Mouse (Mus musculus) G1E (cell line): ENCODE measurements around the gene Ccm2l. TPM values are rescaled to one million over a fixed set of nuclear protein-coding genes. Genes with fewer than 3 reads are reported as not detected.

Source experiments
- ATAC-seq: 2 replicates; pipeline ENCODE4 v1.8.0; 2016; ENCODE audit warnings: mild to moderate bottlenecking; ENCODE audit not compliant: insufficient number of reproducible peaks, poor library complexity, low FRiP score, severe bottlenecking; ENCODE audit errors: extremely low read depth
- DNase-seq: peaks from one replicate; pipeline ENCODE4 v3.0.0; 2012; ENCODE audit warnings: low spot score
- H3K27me3 ChIP-seq: 2 replicates; pipeline ENCODE4 v1.6.1; 2012; ENCODE audit warnings: mild to moderate bottlenecking, low read length, inconsistent platforms; ENCODE audit not compliant: insufficient read depth
- H3K36me3 ChIP-seq: replicated peaks from 2 replicates; pipeline ENCODE3; 2012; ENCODE audit warnings: mild to moderate bottlenecking, inconsistent platforms
- H3K4me1 ChIP-seq: 2 replicates; pipeline ENCODE4 v1.6.1; 2012; ENCODE audit warnings: low read depth, low read length, inconsistent platforms, mixed read lengths; ENCODE audit not compliant: insufficient read depth
- H3K4me3 ChIP-seq: 2 replicates; pipeline ENCODE4 v1.5.1; 2012; ENCODE audit warnings: low read depth, mild to moderate bottlenecking, inconsistent platforms, low read length, moderate library complexity, mixed read lengths
- H3K9me3 ChIP-seq: replicated peaks from 2 replicates; pipeline ENCODE4 v1.6.1; 2012; ENCODE audit warnings: inconsistent platforms
- CTCF ChIP-seq: IDR thresholded peaks from 2 replicates; pipeline ENCODE4 v1.5.1; 2012; ENCODE audit warnings: low read depth, low read length, inconsistent platforms, mixed read lengths
- GATA1 ChIP-seq: IDR thresholded peaks from 2 replicates; pipeline ENCODE4 v1.6.1; 2012; ENCODE audit warnings: borderline replicate concordance, low read length, inconsistent platforms, mixed read lengths
- GATA2 ChIP-seq: IDR thresholded peaks from 2 replicates; pipeline ENCODE4 v1.6.1; 2012; ENCODE audit warnings: low read depth, low read length, inconsistent platforms, borderline replicate concordance
- POLR2AphosphoS5 ChIP-seq: IDR thresholded peaks from 2 replicates; pipeline ENCODE4 v1.6.1; 2012; ENCODE audit warnings: low read depth, low read length, inconsistent platforms; ENCODE audit not compliant: insufficient replicate concordance
- TAL1 ChIP-seq: conservative IDR thresholded peaks from 2 replicates; pipeline ENCODE4 v1.6.1; 2012; ENCODE audit warnings: low read depth, low read length, inconsistent platforms, mixed read lengths
- polyA plus RNA-seq: library from polyadenylated mRNA; stranded (reverse); fragments of >175 nt; gene quantifications from 2 replicates; pipeline ENCODE4 v1.2.3, GENCODE M21; 2012
- total RNA-seq, 2 experiments: library from RNA; stranded (forward) in 1 of 2; stranded (reverse) in 1 of 2; fragments of 200-1000 nt in 1 of 2; fragments of >200 nt in 1 of 2; fragmentation: Nextera tagmentation in 1 of 2; gene quantifications; 2 replicates each; pipeline ENCODE4 v1.2.3; 2014 to 2017

Gene Ccm2l
- total and polyA plus RNA-seq, 3 experiments, result 0.11 TPM; not detected in 2

DNA sequence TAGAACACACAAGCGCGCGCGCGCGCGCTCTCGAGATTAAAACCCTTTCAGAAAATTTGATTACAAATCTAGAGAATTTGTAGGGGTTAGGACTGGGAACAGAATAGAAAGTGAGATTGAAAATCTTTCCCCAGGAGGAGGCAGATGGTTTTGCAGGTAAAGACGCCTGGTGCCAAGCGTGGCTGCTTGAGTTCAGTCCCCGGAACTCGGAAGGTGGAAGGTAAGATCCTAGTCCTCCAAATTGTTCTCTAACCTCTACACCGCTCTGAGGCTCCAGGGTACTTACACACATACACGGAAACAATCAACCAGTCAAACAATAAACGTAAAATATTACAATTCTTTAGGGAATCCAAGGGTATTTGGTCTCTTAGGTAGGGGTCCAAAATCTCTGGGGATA is 42.0 kb downstream of the Ccm2l start:
- ATAC-seq (no peak), DNase-seq (no peak)
- Histone ChIP-seq H3K4me1 (no peaks in the 10 kb centered on the region), H3K27me3 (peaks cover 39% of the 10 kb centered on the region), H3K36me3 (no peaks in the 10 kb centered on the region), H3K4me3 (no peak overlapping the region), H3K9me3 (no peaks in the 10 kb centered on the region)
- no peak for TF ChIP-seq GATA1
- no peak for TF ChIP-seq TAL1
- no peak for TF ChIP-seq GATA2
- no peak for TF ChIP-seq CTCF
- no peak for TF ChIP-seq POLR2AphosphoS5

DNA sequence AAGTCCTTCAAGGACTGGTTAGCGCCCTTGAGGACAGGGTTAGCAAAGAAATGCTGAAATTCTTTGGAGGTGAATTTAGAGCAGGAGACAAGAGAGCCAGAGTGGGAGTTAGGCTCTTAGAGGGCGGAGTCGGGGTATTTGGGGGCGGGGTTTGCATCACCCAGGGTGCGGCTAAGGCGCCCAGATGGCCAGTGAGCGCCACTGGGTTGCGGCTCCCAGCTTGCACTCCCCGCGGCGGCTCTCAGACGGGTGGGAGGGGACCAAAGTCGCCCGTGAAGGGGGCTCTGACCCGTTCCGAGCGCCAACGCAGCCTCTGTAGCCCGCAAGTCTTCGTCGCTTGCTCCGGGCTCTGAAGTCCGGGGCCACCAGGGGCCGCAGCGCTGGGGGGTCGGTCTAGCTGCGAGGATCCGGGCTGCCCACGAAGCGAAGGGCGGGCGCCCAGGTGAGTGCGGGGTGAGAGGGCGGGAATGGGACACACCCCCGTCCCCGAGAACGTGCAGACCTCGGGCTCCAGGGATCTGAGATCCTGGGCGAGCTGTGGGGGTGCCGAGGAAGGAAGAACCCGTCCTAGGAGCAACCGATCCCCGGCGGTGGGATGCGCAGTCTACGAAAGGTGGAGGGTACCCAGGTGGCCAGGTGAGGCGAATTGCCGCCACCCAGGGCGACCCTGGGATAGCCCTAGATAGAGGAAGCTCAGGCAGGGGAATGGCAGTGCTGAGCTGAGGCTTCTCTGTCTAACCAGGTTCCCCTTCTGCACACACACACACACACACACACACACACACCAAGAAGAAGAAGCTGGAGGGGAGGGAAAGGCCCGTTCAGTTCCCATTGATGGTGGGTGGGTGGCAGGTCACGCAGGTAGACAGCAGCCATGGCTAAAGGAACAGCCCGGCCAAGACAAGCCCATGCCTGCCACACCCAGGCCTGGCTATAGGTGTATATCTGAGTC is 42.8 kb downstream of the Ccm2l start, which contains the start of gene Hck:
Hck (plus strand) TSS at position 156 of the 952 bp plus-strand sequence.
- DNase-seq (no peak), ATAC-seq (no peak)
- Histone ChIP-seq H3K36me3 (no peaks in the 10 kb centered on the region), H3K9me3 (no peaks in the 10 kb centered on the region), H3K4me1 (no peaks in the 10 kb centered on the region), H3K4me3 (no peak within 1 kb of the TSS; the same call in 1 of the 2 replicates), H3K27me3 (peaks cover 41% of the 10 kb centered on the region)
- TF ChIP-seq GATA2 (no peak), TAL1 (no peak), GATA1 (no peak), CTCF (no peak), POLR2AphosphoS5 (no peak)

DNA sequence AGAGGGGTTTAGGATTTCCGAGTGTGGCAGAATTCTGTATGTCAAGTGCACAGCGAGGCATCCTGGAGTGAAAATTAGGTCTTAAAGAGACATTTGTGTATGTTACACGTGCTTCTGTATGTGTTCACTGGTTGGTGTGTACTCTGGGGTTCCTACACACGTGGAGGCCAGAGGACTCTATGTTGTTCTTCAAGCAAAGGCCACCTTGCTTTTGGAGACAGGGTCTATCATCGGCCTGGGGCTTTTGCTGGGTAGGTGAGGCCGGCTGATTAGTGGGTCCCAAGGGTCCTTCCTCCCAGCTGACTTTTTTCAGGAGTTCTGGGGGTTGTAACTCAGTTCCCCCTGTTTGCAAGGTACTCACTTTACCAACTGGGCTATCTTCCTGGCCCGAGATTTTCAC is 43.8 kb downstream of the Ccm2l start:
- Histone ChIP-seq H3K4me1 (no peaks in the 10 kb centered on the region), H3K27me3 (peaks cover 44% of the 10 kb centered on the region), H3K9me3 (no peaks in the 10 kb centered on the region), H3K36me3 (no peaks in the 10 kb centered on the region), H3K4me3 (no peak overlapping the region)
- DNase-seq (no peak), ATAC-seq (no peak)
- TF ChIP-seq GATA1 (no peak), POLR2AphosphoS5 (no peak), CTCF (no peak), TAL1 (no peak), GATA2 (no peak)

DNA sequence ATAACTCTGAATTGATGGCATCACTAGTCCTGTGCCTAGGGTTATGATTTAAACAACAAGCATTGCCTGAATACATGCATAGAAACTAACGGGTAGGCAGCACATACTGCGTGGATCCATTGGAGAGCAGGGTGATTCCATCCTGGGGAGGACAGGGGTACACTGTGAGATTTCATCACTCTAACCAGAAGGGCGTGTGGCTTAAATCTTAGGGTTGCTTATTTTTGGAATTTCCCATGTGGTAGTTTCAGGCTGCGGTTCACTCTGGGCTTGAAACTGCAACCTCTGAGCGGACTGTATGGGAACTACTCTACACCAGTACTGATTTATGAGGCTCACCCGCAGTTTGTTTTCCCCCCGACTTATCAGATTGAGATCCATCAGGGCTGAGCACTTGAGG is 45.5 kb downstream of the Ccm2l start:
- DNase-seq, result no peak
- TF ChIP-seq GATA1 (no peak), TAL1 (no peak), GATA2 (no peak), CTCF (no peak), POLR2AphosphoS5 (no peak)
- Histone ChIP-seq H3K4me1 (no peaks in the 10 kb centered on the region), H3K9me3 (no peaks in the 10 kb centered on the region), H3K4me3 (no peak overlapping the region), H3K27me3 (peaks cover 48% of the 10 kb centered on the region), H3K36me3 (no peaks in the 10 kb centered on the region)
- ATAC-seq, result no peak

DNA sequence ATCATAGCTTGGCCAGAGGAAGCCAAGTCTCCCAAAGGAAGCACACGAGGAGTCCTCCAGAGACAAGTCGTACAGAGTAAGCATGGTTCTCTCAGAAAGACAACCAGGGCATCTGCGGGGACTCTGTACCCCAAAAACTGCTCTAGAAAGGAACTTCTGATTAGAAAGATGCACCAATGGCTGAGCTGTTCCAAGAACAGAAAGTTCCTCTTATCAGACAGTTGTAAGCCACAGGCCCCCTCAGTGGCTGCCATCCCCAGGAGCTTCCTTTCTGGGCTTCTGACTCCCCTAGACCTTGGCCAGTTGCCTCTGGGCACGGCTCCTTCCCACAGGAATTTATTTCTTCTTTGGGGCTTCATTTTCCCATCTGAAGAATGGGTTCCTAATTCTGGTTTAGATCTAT is 49.9 kb downstream of the Ccm2l start:
- ATAC-seq (no peak), DNase-seq (no peak)
- Histone ChIP-seq H3K9me3 (no peaks in the 10 kb centered on the region), H3K4me3 (no peak overlapping the region), H3K27me3 (peaks cover 21% of the 10 kb centered on the region), H3K4me1 (no peaks in the 10 kb centered on the region), H3K36me3 (no peaks in the 10 kb centered on the region)
- TF ChIP-seq POLR2AphosphoS5, result no peak
- TF ChIP-seq GATA2, result no peak
- no peak for TF ChIP-seq CTCF
- no peak for TF ChIP-seq GATA1
- TF ChIP-seq TAL1, result no peak

DNA sequence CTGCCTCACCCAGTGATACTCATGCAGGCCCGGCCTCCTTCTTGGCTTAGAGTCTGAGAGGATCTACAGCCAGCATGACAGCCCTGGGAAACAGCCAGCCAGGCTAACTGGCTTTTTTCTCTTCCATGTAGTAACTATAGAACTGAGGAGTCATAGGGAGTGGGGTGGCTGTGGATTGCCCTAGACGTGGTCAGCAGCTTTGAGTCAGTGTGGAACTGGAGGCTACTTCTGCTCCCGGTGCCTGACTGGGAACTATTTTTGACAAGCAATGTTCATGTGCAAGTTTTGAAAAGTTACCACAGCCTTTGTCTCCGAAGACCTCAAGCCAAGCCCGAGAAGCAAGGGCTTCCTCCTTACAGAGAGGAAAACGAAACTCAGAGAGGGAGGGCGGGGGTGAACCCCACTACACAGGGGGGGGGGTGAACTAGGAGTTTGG is 51.3 kb downstream of the Ccm2l start:
- DNase-seq (no peak), ATAC-seq (no peak)
- Histone ChIP-seq H3K4me1 (no peaks in the 10 kb centered on the region), H3K4me3 (no peak overlapping the region), H3K9me3 (no peaks in the 10 kb centered on the region), H3K27me3 (peaks cover 25% of the 10 kb centered on the region), H3K36me3 (no peaks in the 10 kb centered on the region)
- no peak for TF ChIP-seq TAL1
- TF ChIP-seq CTCF, result no peak
- no peak for TF ChIP-seq GATA1
- no peak for TF ChIP-seq POLR2AphosphoS5
- TF ChIP-seq GATA2, result no peak
